Mouse (Mus musculus): Measurements from ENCODE around the gene Mup4. TPM values are rescaled to one million over a fixed set of nuclear protein-coding genes. Genes with fewer than 3 reads are reported as not detected.

Gene Mup4
- total RNA-seq, 1 experiment: not detected

DNA sequence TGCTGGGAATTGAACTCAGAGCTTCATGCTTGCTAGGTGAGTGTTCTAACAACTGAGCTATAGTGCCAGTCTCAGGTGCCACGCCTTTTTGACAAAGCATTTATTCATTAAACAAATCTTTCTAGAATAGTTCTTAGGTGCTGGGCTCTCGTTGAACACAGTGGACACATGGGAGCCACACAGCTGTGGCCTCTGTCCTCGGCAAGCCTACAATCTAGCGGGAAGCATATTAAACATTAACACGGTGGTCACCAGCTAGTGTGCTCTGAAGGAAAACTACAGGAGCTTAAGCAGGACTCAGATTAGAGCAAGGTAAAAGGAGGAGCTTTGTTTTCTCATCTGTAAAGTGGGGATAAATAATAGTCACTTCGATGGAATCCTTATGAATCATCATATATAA lies 53.4 kb downstream of the Mup4 start:
- Histone ChIP-seq H3K9ac (ENCODE audit: insufficient read depth, low read depth, low read length, poor library complexity, severe bottlenecking) (no peak overlapping the region), H3K36me3 (ENCODE audit: control insufficient read depth, insufficient read depth, low read length, poor library complexity, severe bottlenecking) (no peaks in the 10 kb centered on the region), H3K27ac (ENCODE audit: insufficient read depth, low read depth, low read length, poor library complexity, severe bottlenecking) (no peak overlapping the region), H3K9me3 (ENCODE audit: control insufficient read depth, insufficient read depth, low read depth, low read length) (no peaks in the 10 kb centered on the region), H3K4me1 (ENCODE audit: control insufficient read depth in 2 of 2, insufficient read depth in 2 of 2, low read length in 2 of 2, poor library complexity in 1 of 2) (peaks cover 2 to 32% of the 10 kb centered on the region in 2 experiments; a peak in 2 of 4 replicates), H3K4me3 (ENCODE audit: insufficient read depth in 1 of 2, low read depth in 1 of 2, low read length in 2 of 2, poor library complexity in 1 of 2, severe bottlenecking in 1 of 2) (no peak overlapping the region)
- in situ Hi-C loops (cut with MboI; ENCODE audit: low sequenced_read_pairs in 2 of 2, unreplicated experiment in 2 of 2): no loop called here
- DNase-seq (ENCODE audit: low read depth, low spot score): no peak
- TF ChIP-seq CHD2 (IDR thresholded peaks at IDR 0.05; ENCODE audit: low read depth, low read length): no peak

Other genes starting within 250 kb of the Mup4 start
- 31.5 and 32.9 TPM in 2 replicates for gene Inip, start 159.1 kb downstream of the Mup4 start, total RNA-seq (2012; rRNA removed)
- gene Snx30, start 154.9 kb downstream of the Mup4 start, total RNA-seq (2012; rRNA removed): 16.0 and 19.8 TPM in 2 replicates
- 0.05 TPM in 1 of 2 replicates, not detected in the other for gene Slc46a2, start 45.7 kb downstream of the Mup4 start, total RNA-seq (2012; rRNA removed)
- gene Mup6, start 3.6 kb upstream of the Mup4 start, total RNA-seq (2012; rRNA removed): 2.5 and 2.8 TPM in 2 replicates
- gene Mup7, start 109.8 kb upstream of the Mup4 start, total RNA-seq (2012; rRNA removed): not detected in 2 replicates
- gene Mup2, start 193.6 kb upstream of the Mup4 start, total RNA-seq (2012; rRNA removed): not detected in 2 replicates